Mouse (Mus musculus) cortical plate, adult 2 months (tissue): ENCODE data around the gene Sumo2. TPM values are rescaled to one million over a fixed set of nuclear protein-coding genes. Genes with fewer than 3 reads are reported as not detected.

Experiments
- H3K27ac ChIP-seq: fragments of 200-500 bp; 2 replicates; pipeline ENCODE4 v1.5.1; 2012; ENCODE audit warnings: low read length, control low read depth, inconsistent platforms; ENCODE audit not compliant: insufficient read depth
- H3K4me1 ChIP-seq: fragments of 200-500 bp; 2 replicates; pipeline ENCODE4 v1.6.1; 2011; ENCODE audit warnings: low read length; ENCODE audit not compliant: control insufficient read depth, insufficient read depth
- H3K4me3 ChIP-seq: fragments of 200-500 bp; 2 replicates; pipeline ENCODE4 v1.5.1; 2011; ENCODE audit warnings: mild to moderate bottlenecking, low read length, control low read depth; ENCODE audit not compliant: insufficient read depth
- CTCF ChIP-seq: fragments of 200-500 bp; IDR thresholded peaks from 2 replicates; pipeline ENCODE4 v1.5.1; 2011; ENCODE audit warnings: mild to moderate bottlenecking, control low read depth, low read length; ENCODE audit not compliant: insufficient read depth; ENCODE audit errors: extremely low read depth
- POLR2A ChIP-seq: fragments of 200-500 bp; IDR thresholded peaks from 2 replicates; pipeline ENCODE4 v1.6.1; 2011; ENCODE audit warnings: mild to moderate bottlenecking, low read length, control low read depth; ENCODE audit not compliant: insufficient read depth; ENCODE audit errors: extremely low read depth
- polyA plus RNA-seq: library from polyadenylated mRNA; depleted of rRNA; stranded (reverse); fragments of >200 nt; gene quantifications from 2 replicates; pipeline ENCODE4 v1.2.3, GENCODE M21; 2012

Sumo2 gene
- polyA plus RNA-seq, 1 experiment: 329 TPM

DNA sequence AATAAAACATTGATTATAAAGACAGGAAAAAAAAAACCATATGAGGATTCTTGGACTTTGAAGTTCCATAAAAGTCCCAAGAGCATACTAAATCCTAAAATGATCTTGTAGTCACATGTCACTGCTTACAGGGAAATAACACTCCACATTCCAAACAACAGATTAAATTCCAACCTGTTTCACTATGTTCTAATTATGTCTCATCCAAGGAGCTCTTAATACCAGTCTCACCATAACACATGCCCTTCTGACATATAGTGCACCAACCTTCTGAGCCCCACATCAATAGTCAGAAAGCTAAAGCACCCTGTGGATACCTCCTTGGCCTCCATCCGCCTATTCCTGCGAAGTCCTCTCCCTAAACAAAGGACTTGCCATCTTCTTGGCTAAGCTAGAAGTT, 15.9 kb downstream of the Sumo2 start:
- H3K27ac ChIP-seq: no peak overlapping the region
- no peak overlapping the region for H3K4me3 ChIP-seq
- TF ChIP-seq POLR2A (no peak), CTCF (no peak)
- H3K4me1 ChIP-seq: peaks cover 2% of the 10 kb centered on the region

- TF ChIP-seq POLR2A: no peak
- no peak for TF ChIP-seq CTCF
- no peak overlapping the region for H3K4me3 ChIP-seq
- H3K4me1 ChIP-seq: peaks cover 2% of the 10 kb centered on the region
- H3K27ac ChIP-seq: no peak overlapping the region
Observed at GRCm38 (mm10) chr11:115519581-115519980, 16.5 kb downstream of the Sumo2 start.

- peaks cover 2% of the 10 kb centered on the region for H3K4me1 ChIP-seq
- TF ChIP-seq POLR2A (no peak), CTCF (no peak)
- H3K4me3 ChIP-seq: no peak overlapping the region
- H3K27ac ChIP-seq: no peak overlapping the region
Observed at GRCm38 (mm10) chr11:115518693-115519092, 17.4 kb downstream of the Sumo2 start.

GRCm38 (mm10) chr11:115516942-115517341, 19.1 kb downstream of the Sumo2 start:
- H3K4me3 ChIP-seq: no peak overlapping the region
- TF ChIP-seq POLR2A: no peak
- TF ChIP-seq CTCF: no peak
- H3K4me1 ChIP-seq: peaks cover 8% of the 10 kb centered on the region
- no peak overlapping the region for H3K27ac ChIP-seq

DNA sequence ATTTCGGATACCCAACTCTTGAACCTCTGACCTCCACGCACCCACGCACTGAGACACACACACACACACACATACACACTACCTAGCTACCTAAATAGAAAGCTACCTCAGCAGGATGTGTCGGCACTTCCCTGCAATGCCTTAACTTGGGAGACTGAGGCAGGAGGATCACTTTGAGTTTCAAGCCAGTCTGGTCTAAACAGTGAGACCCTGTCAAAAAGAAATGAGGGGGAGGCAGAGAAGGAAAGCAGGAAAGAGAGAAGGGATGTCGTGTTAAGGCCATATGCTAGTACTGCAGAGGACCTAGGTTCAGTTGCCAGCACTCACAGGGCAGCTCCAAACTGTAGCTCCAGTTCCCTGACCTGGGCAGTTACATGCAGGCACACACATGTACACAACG, 21.1 kb downstream of the Sumo2 start:
- H3K27ac ChIP-seq: no peak overlapping the region
- peaks cover 13% of the 10 kb centered on the region for H3K4me1 ChIP-seq
- TF ChIP-seq POLR2A: no peak
- TF ChIP-seq CTCF: no peak
- no peak overlapping the region for H3K4me3 ChIP-seq

GRCm38 (mm10) chr11:115514238-115514663, 21.8 kb downstream of the Sumo2 start, which contains the start of gene Jpt1:
Gene Jpt1 (minus strand): TSS chr11:115514387.
- TF ChIP-seq POLR2A: peak; percentile 100
- TF ChIP-seq CTCF: no peak
- Histone ChIP-seq H3K27ac (peak within 1 kb of the TSS; percentile 62), H3K4me1 (peaks cover 15% of the 10 kb centered on the region), H3K4me3 (peak within 1 kb of the TSS; percentile 87)

- peak overlapping the region; percentile 87 for H3K4me3 ChIP-seq
- peaks cover 15% of the 10 kb centered on the region for H3K4me1 ChIP-seq
- TF ChIP-seq CTCF (no peak), POLR2A (no peak)
- H3K27ac ChIP-seq: peak overlapping the region; percentile 62
Observed at GRCm38 (mm10) chr11:115513271-115514237, 22.5 kb downstream of the Sumo2 start.

GRCm38 (mm10) chr11:115512407-115513183, 23.5 kb downstream of the Sumo2 start:
- Histone ChIP-seq H3K4me1 (peaks cover 15% of the 10 kb centered on the region), H3K27ac (no peak overlapping the region), H3K4me3 (peak overlapping the region; percentile 87)
- TF ChIP-seq POLR2A (no peak), CTCF (no peak)

DNA sequence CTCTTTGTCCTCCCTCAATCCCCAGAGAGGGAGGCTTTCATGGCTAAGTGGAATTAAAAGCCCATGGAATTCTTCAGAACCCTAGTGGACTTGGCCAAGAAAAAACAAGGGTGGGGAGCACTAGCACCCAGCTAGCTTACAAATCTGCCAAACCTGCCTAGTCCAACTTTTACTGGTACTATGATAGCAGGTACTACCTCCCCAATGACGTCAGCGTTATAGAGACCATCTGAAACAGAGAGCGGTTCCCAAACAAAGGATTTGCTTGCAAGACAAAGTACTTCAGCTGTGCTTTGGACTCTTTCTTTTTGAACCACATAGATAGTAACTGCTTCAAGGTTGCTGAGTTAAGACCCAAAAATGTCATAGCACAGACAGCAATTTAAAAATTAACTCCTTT, 24.1 kb downstream of the Sumo2 start:
- Histone ChIP-seq H3K4me1 (peaks cover 15% of the 10 kb centered on the region), H3K4me3 (peak overlapping the region; percentile 87; the same call in 1 of the 2 replicates), H3K27ac (no peak overlapping the region)
- TF ChIP-seq POLR2A (no peak), CTCF (no peak)

DNA sequence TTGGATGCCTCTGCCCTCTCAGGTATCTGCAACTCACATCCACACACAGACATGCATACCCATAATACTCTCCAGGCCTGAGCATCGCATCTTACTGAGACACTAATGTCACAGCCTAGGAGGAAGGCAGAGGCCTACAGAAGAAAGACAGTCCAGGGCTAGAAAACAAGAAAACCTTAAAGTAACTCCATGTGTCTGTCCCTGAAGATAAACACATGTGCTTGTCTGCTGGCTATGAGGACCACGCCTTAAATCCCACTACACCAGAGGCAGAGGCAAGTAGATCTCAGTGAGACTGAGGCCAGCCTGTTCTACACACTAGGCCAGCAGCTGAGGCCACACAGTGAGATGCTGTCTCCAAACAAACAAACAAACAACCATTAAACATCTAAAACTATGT, 25.0 kb downstream of the Sumo2 start:
- H3K4me1 ChIP-seq: peaks cover 15% of the 10 kb centered on the region
- no peak overlapping the region for H3K4me3 ChIP-seq
- no peak overlapping the region for H3K27ac ChIP-seq
- TF ChIP-seq POLR2A (no peak), CTCF (no peak)
